Mouse (Mus musculus) gastrocnemius, postnatal 36 days (tissue): ENCODE results near the gene Hoxb9. TPM values are rescaled to one million over a fixed set of nuclear protein-coding genes. Genes with fewer than 3 reads are reported as not detected.
A peak's percentile ranks its signal among the peaks of the same experiment; 100 is the strongest.

Experiments used
- DNase-seq, 2 experiments: peaks; one replicate each; pipeline ENCODE4 v3.0.0; 2022
- intact Hi-C: fragments of 180-260 bp; cut with DNase I; formaldehyde crosslinking; loops from one replicate; pipeline ENCODE4 v1.15.1; 2025
- total RNA-seq, 2 experiments: library from RNA; stranded (reverse); gene quantifications; 2 replicates each; pipeline ENCODE4 v1.2.3; 2021

The Hoxb9 gene
- total RNA-seq, 2 experiments from 2014 or later, result 0.10 TPM; not detected in 1

GRCm38 (mm10) chr11:96297428-96297827 lies 26.2 kb downstream of the Hoxb9 start:
- DNase-seq, result no peak
- intact Hi-C loops, result no loop called here

- no peak for DNase-seq
- intact Hi-C loops, result no loop called here
Observed at GRCm38 (mm10) chr11:96297968-96298635, 26.8 kb downstream of the Hoxb9 start.

- intact Hi-C loops, result no loop called here
- no peak for DNase-seq
Observed at GRCm38 (mm10) chr11:96298895-96299667, 27.8 kb downstream of the Hoxb9 start.

- intact Hi-C loops, result loop anchor here (5.0 kb wide), 2 partner anchors 113 to 238 kb away; no protein-coding TSS in a partner anchor
- DNase-seq, result no peak
Observed at GRCm38 (mm10) chr11:96299781-96300180, 28.5 kb downstream of the Hoxb9 start.

- no peak for DNase-seq
- intact Hi-C loops, result loop anchor here (5.0 kb wide), 2 partner anchors 112 to 237 kb away; no protein-coding TSS in a partner anchor
Observed at GRCm38 (mm10) chr11:96300354-96301063, 29.3 kb downstream of the Hoxb9 start.

- no peak for DNase-seq
- intact Hi-C loops, result loop anchor here (5.0 kb wide), 2 partner anchors 111 to 236 kb away; no protein-coding TSS in a partner anchor
Observed at GRCm38 (mm10) chr11:96301064-96301431, 29.8 kb downstream of the Hoxb9 start.

- DNase-seq, result no peak
- intact Hi-C loops, result loop anchor here (5.0 kb wide), 2 partner anchors 110 to 235 kb away; no protein-coding TSS in a partner anchor
Observed at GRCm38 (mm10) chr11:96301837-96302236, 30.6 kb downstream of the Hoxb9 start.

- DNase-seq, result no peak
- intact Hi-C loops, result loop anchor here (5.0 kb wide), 2 partner anchors 110 to 235 kb away; no protein-coding TSS in a partner anchor
Observed at GRCm38 (mm10) chr11:96302381-96303150, 31.3 kb downstream of the Hoxb9 start.

GRCm38 (mm10) chr11:96303151-96304099 lies 32.2 kb downstream of the Hoxb9 start, which contains the start of gene Hoxb5:
Gene Hoxb5 (plus strand): TSS chr11:96303336.
- DNase-seq, result peak in 1 of 2 experiments; percentile 44
- intact Hi-C loops, result loop anchor here (5.0 kb wide), 2 partner anchors 109 to 234 kb away; no protein-coding TSS in a partner anchor

GRCm38 (mm10) chr11:96304381-96305195 lies 33.3 kb downstream of the Hoxb9 start:
- intact Hi-C loops, result loop anchor here (5.0 kb wide), 2 partner anchors 108 to 233 kb away; no protein-coding TSS in a partner anchor

GRCm38 (mm10) chr11:96305505-96306182 lies 34.4 kb downstream of the Hoxb9 start:
- intact Hi-C loops, result no loop called here
- DNase-seq, result no peak

More at GRCm38 (mm10) chr11:96304381-96305195, 33.3 kb downstream of the Hoxb9 start:
- no peak for DNase-seq

- intact Hi-C loops, result no loop called here
- DNase-seq, result no peak
Observed at GRCm38 (mm10) chr11:96306183-96306907, 35.1 kb downstream of the Hoxb9 start.

GRCm38 (mm10) chr11:96306908-96307269 lies 35.6 kb downstream of the Hoxb9 start:
- intact Hi-C loops, result no loop called here
- no peak for DNase-seq

- intact Hi-C loops, result no loop called here
Observed at GRCm38 (mm10) chr11:96308763-96309162, 37.5 kb downstream of the Hoxb9 start.

GRCm38 (mm10) chr11:96309288-96309687 lies 38.0 kb downstream of the Hoxb9 start:
- intact Hi-C loops, result no loop called here
- DNase-seq, result no peak

More at GRCm38 (mm10) chr11:96308763-96309162, 37.5 kb downstream of the Hoxb9 start:
- DNase-seq, result no peak

GRCm38 (mm10) chr11:96310183-96310938 lies 39.1 kb downstream of the Hoxb9 start:
- DNase-seq, result no peak
- intact Hi-C loops, result no loop called here
